Mouse (Mus musculus): ENCODE results near the gene Dock4.

Gene Dock4

DNA sequence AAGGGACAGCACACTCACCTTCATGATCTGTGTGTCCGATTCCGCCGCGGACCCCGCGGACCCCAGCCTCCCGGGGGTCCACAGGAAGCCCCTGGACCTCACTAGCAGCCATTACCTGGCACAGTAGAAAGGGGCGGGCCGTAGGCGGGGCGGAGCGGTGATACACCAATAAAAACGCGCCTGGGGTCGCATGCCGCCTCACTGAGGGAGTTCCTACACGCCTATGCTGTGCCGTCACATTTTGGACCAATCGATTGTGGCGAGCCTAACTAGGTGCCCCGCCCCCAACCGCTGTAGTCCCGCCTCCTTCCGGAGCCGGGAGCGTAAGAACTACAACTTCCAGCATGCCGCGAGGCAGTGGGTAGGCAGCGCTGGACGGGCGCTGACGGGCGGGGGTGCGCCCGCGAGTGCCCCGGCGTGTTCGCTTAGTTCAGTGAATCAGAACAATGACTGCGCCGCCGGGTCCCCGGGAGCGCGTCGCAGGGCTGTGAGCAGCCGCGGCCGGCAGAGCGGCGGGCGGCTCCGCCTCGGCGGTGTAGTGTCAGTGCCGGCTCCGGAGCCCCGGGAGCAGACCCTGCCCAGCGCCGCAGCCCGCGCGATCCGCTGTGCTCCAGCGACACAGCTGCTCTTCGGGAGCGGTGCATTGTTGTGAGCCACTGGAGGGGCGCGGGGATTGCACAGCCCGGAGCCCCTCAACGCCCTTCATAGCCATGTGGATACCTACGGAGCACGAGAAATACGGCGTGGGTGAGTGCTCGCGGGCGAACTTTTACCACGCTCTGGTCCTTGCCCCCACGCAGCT is at the start of gene Dock4, which contains the start of gene Zfp277:
Gene Dock4 (plus strand): TSS at position 305 of the 802 bp plus-strand sequence.
Gene Zfp277 (minus strand): TSS at position 255 of the 802 bp plus-strand sequence.
- peak; percentile 98 for DNase-seq (ENCODE audit: low spot score in 2 of 2)

DNA sequence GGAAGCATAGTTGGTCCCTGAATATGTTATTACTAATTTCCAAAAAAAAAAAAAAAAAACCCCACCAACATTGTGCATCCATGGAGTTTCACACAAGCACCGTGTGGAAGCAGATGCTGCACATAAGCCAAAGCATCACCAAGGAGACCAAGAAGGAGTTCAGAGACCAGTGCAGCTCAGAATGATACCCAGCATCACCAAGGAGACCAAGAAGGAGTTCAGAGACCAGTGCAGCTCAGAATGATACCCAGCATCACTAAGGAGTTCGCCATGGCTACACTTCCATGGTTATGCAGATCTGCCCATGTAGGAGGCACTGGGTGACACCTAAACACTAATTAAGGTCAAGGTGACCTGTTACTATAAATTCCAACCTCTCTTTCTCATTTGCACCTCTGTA is 46.8 kb upstream of the Dock4 start:
- no peak for DNase-seq (ENCODE audit: low spot score in 2 of 2)

DNA sequence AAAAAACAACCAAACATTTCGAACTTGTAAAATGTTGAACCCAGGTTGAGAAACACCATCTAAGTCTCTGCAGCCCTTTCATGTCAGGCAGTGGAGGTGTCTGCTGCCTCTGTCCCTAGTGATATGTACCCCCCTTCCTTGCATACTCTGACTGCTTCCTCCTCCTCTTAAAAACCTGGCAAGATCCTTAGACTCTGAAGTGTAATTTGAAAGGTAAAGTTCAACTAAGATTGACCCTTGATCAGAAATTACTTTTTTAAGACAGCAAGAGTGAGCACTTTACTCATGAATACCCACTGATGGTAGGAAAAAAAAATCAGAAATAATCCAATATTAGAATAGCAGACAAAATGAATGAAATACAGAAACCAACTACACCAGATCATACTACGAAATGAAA is 46.4 kb upstream of the Dock4 start:
- DNase-seq (ENCODE audit: low spot score in 2 of 2) = no peak

DNA sequence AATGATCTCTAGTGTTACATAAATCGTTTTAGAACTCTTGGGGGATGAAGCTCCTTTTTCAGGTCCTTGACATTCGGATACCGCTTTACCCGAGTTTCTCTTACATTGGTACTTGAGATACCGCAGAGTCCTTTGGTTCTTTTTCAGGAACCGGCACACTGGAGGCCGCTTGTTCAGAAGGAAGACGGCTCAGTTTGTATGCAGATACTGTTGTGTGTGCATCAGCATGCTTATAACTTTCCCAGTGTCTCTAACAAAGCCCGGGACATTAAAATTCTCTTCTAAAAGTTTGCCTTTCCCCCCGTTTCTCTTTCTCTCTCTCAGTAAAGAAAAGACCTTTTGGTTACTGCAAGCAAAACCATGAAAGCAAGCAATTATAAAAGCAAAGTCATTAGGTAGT is 45.9 kb upstream of the Dock4 start:
- no peak for DNase-seq (ENCODE audit: low spot score in 2 of 2)

DNA sequence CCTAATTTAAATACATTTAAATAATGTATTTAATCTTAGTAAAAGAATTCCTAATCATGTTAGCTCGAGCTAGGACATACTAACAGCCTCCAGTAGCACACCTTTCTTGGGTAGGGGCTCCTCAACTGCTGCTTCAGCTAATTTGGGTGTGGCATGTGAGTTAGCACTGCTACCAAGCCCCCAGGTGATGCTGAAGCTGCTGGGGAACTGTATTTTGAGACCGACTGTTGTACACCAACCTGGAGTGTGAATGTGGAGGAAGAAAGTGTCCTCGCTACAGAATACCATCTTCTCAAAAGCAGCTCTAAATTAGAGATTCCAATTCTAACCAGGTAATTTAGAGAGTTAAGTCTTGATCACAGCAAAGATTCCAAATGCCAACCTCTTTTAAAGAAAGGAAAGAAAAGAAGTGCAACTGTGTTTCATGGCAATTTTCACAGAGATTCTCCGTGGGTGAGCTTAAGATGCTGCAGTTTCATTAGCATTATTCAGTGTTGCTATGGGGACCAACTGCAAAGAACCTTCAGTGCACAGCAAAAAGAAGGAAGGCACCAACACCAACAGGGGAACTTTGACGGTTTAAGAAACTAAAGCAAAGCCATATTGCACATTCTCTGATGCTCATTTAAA is 31.0 kb upstream of the Dock4 start:
- DNase-seq (ENCODE audit: low spot score in 2 of 2) = no peak

DNA sequence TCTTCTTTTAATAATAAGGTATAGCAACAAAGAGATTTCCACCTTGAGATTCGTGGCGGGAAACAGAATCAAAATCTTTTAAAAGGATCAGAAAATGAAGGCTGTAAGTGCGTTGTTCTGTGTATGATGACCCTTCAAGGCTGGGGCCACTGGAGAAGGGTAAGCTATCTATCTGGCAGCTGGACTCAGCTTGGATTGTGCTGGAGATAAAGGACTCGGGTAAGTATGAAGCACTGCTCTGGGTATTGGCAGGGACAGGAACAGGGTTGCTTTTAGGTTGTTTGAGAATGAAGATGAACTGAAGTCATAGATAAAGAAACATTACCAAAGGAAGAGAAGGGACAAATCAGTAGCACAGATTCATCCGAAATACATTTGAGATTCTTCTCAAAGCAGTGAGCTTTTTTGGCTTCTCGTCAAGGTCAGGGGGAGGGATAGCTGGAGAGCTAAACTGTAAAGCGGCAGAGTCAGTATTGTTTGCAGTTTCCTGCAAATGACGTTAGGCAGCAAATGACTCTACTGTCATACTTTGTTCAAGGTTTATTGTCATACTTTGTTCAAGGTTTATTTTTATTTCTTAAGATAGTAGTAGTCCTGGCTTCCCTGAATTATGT is 30.3 kb upstream of the Dock4 start:
- DNase-seq (ENCODE audit: low spot score in 2 of 2) = no peak

DNA sequence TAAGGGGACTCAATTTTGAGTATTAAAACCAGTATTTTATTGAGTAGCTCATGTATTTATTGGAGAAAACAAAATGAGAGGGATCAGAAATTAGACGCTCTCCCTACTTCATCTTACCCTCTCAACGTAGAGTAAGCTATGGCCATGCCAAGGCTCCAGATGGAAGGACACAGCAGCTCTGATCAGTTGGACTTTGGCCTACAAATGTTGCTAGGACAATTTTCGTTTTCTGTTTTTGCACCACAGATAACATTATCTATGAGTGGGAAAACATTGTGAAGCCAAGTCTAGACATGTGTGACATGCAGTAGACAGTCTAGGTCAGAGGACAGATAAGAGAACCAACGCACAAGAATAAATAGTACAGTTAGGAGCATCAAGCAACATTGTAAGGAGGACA is 28.5 kb upstream of the Dock4 start:
- DNase-seq (ENCODE audit: low spot score in 2 of 2) = no peak

DNA sequence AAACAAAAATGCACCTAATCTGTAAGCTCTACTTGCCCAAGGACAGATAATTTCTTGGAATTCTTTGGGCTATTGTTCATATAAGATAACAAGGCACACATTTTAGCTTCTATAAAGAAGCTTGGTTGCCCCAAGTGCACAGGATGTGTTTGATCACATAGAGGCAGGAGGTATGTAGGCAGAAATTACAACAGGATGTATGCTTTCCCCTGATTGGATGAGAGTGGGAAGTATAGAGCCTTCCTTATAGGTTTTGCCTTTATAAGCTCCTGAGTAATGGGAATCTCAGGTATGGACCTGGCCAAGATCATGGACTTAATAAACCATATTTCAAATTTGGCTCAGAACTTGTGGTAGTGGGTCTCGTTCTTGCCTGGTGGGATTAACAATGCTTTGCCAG is 20.8 kb upstream of the Dock4 start:
- no peak for DNase-seq (ENCODE audit: low spot score in 2 of 2)

DNA sequence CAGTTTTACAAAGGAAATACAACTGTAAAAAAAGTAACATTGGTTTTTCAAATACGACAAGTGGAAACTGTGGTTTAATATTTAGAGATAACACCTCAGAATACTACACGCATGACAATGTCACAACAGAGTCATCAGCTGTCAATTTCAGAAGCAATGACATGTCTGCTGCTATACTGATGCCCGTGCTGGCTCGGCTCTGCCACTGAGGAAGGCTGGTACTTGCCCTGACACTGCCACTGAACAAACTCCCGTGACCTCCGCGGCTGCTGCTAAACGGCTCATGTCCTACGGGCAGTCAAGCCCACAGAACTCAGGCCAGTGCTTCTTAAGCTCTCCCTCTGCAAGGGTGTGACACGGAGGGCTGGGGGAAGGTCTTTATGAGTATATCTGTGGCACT is 18.1 kb upstream of the Dock4 start:
- DNase-seq (ENCODE audit: low spot score in 2 of 2) = no peak

DNA sequence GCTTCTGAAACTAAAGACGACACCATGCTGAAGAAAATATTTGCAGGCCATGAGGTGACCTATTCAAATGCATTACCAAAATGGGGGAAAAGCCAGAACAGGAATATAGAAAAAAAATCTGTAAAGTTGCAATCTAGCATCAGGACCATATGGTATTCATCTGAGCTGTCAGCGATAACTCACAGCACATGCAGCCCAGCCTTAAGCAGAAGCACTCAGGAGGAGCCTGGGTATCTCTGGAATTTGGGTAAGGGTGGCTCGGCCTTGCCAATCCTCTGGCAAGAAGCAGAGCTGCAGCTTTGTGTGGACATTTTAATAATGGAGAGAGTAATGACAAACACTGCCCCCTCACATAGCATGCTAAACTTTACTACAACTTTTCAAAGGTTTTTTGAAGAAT is 15.8 kb upstream of the Dock4 start:
- DNase-seq (ENCODE audit: low spot score in 2 of 2) = no peak

DNA sequence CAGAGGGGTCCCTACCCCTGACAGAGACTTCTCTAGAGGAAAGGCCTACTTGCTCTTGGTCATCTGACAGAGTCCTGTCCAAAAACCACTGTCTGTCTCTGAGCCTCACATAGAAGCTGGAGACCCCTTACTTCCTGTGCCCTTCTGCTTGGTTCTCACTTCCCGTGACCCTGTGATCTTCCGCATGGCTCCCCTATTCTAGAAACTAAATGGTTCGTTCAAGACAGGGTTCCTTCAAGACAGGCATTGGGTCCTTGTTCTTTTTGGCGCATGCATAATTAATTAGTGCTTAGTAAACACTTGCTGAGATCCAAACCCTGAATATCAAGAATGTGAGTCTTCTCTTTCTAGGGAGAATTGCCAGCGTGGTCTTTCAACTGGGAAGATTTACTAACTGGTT is 14.7 kb upstream of the Dock4 start:
- no peak for DNase-seq (ENCODE audit: low spot score in 2 of 2)

DNA sequence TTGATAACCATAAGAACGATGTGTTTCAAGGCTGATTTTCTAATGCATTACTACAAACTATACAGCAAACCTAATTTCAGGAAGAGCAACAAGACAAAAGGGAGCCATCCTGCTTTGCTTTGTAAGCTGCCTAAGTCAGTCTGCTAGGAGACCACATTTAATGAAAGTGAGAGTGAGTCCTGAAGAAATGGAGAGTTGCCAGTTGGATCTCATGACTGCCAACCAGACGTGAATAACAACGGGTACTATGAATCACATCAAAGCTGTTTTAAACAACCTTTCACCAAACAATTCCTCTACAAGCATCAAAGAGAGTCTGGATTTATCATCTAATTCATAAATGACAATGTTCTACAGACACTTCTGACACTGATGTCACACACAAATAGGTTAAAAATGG is 11.7 kb upstream of the Dock4 start:
- no peak for DNase-seq (ENCODE audit: low spot score in 2 of 2)

DNA sequence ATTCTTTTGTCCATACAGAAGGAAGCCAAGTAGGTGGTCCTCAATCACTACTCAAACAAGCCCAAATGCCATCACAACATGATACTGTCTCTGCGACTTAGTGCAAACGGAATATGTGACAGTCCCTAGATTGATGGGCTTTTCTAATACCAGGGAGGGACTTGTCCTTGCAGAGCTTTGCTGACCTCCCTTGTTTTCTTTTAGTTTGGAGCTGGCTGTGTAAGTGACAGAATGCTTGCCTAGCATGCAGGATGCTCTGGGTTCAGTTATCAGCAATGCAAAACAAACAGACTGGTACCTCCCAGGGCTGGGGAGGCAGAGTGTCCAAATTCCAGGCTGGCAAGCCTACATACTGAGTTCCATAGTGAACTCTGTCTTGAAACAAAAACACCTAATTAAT is 7.7 kb upstream of the Dock4 start:
- DNase-seq (ENCODE audit: low spot score in 2 of 2) = no peak

DNA sequence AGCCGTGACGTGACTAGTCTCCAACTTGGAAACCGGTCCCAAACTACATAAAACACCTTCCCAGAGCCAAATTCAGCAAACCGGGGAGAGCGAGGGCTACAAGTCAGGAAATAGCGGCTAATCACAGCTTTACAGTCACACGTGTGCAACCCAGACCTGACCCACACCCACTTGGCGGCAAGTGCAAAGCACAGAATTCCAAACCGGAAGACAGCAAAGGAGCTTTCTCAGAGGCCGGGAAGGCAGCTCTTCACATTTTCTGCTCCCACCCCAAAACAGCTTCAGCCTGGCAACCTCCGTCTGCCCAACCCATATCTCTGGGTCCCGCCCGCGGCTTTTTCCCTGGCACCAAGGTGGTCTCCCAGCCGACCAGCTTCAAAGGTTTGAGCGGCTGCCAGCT is 546 bp upstream of the Dock4 start:
- no peak for DNase-seq (ENCODE audit: low spot score in 2 of 2)

DNA sequence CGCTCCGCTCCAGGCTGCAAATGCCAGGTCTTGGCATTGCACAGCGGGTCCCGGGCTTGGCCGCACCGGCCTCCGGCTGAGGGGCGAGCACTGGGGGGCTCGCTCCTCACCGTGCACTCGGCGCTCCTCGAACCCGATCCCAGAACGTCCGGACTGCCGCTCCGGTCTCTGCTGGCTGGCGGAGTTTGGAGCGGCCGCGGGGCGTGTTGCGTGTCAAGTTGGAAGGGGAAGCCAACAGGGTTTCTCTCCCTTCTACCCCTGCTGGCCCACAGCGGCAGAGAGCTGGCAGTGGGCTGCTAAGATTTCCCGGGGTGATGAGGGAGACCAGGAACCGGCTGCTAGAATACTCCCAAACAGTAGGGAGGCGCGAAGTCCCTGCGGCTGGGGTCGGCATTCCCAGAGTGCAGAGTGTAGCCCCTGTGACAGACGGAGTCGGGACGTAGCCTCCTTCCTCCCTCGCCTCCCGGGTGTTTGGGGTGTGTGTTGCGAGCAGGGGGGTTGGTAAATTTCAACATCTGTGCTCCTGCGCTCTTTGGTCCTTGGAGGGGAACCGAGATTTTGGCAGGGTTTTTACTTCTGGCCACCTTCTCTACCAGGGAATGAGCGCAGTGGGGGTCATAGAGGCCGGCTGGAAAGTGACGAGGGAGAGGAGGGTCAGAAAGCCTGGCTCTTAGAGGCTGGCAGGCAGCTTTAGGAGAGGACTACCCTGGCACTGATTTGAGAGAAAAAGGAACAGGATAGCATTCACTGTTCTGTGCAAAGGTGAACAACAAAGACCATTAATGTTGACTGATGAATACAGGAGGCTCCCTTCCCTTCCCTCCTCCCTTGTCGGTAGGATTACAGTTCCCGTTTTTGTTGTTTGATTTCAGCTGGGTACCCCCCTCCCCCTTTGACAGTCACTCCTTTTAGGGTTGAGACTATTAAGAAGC is 964 bp downstream of the Dock4 start:
- DNase-seq (ENCODE audit: low spot score in 2 of 2) = peak in 1 of 2 experiments; percentile 27

DNA sequence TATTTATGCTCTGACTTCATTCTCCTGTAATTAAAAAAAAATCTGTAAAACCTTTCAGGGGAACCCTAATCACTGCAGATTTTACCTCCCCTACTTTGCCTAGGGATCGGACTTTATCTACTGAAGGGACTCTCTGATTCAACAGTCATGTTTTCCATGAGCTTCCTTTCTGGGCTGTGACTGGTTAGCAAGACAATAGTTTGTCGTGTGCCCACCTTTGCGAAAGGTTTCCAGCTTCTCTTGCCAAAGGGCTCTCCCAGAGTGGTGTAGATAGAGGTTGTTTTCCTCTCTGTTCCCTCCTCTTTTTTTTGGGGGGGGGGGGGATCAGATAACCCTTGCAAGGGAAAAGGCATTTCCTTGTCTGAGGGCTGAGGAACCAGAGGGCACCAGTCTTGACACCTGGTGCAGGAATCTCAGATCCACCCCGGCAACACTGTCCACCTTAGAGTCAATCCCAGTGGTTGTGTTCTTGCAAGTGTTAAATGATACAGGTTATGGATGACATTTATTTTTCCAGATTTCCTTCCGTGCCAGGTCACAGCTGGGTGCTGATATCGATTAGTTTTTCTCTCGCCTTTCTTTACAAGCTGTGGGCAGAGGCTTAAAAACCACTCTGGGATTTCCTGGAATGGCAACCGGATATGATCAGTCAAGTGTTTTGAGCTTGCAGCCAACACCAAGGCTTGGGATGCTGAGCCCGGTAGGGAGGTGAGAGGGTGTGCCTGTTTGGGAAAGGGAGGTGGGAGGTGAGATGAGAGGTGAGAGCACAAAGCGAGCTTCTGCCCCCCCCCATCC is 2.0 kb downstream of the Dock4 start:
- DNase-seq (ENCODE audit: low spot score in 2 of 2) = no peak

DNA sequence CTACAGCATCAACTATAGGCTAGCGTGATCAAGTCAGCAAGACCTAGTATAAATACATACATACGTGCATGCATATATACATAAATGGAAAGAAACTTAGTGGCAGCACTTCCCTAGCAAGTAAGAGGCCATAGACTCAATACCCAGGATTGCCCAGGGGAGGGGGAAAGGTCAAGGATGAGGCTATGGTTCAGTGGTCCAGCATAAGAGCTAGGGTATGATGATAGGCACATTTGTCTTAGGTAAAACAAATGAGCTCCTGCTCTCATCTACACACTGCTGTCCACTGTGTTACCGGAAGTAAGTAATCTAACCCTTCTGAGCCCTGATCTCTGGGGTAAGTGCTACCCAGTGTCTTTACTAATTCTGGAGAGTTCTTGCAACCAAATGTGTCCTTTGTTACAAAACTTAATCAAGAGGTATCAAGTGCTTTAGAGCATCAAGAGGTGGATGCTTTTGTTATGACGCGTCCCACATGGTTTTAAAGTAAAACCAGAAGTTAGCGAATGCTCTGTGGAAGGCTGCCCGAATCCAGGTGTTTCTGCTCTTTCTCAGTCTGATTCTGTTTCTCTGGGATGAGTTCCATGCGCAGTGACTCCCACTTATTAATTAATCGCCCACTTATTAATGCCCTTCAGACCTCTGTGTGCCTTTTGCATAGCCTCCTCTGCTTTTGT is 3.5 kb downstream of the Dock4 start:
- DNase-seq (ENCODE audit: low spot score in 2 of 2) = no peak

DNA sequence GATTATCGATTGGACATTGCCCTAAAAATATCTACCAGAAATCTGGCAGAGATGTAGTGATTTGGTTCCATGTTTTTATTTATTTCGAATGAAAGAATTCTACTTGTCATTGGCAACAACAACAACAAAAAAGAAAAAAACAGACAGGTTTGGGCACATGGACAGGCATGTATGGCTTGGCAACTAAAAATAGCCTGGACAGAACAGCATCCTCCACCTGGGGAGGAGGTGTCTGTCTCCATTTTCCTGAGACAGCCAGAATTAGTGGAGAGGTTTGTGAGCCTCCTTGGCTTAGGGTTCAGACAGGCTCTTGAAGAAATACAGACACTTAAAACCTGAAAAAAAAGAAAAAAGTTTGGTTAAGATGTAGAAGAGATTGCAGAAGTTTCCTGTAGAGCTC is 10.8 kb downstream of the Dock4 start:
- no peak for DNase-seq (ENCODE audit: low spot score in 2 of 2)

DNA sequence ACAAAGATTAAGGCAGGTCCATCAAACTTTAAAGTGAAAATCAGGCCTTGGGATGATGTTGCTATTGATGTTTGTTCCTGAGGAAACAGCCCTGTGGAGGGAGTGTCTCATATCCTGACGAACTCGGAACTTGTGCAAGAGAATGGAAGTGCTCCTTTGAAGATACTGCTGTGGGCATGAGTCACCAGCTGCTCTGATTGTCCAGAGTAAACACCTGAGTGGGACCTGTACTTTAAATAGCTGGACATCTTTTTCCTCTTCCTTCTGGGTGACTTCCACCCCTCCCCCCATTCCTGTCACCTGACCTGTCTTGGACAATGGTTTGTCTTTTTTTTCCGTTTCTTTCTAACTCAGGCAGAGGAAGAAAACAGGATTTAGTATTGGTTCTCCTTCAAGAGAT is 13.2 kb downstream of the Dock4 start:
- DNase-seq (ENCODE audit: low spot score in 2 of 2) = no peak

DNA sequence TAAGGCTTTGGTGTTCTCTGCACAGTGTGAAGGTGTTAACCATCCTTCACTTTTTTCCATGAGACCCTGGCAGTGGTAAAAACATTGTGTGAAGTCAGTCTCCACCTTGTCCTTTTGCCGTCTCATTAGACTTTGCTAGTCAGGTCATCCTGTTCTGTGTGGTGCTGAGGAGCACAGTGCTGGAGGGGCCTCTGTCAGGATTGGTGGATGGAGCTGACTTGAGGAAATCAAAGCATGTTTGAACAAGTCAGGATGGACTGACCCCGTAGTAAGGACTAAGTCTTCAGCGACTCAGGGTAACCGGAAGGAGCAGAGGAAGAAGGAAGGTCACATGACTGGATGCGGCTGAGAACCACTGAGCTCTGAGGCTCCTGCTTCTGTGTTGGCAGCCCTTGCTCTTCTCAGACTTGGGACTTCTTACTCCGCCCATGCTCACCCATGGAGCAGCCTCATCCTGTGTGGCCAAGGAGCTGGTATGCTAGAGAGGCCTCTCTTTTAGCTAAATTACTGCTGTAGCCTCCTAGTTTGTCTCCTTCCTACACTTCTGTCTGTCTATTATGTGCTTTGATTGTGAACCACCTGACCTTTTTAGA is 14.0 kb downstream of the Dock4 start:
- no peak for DNase-seq (ENCODE audit: low spot score in 2 of 2)
